Mouse (Mus musculus): ENCODE measurements at regions not wholly inside any gene's neighbourhood (a gene's known extent, or its start where the extent isn't known, plus 50 kb on each side); places are given as distances from the start of the nearest gene placed in this dataset.

GRCm38 (mm10) chr14:102866511-102866910 lies 115.9 kb downstream of the Kctd12 start:
- Histone ChIP-seq H3K27ac (ENCODE audit: low read depth, low read length) (no peak overlapping the region), H3K9me3 (ENCODE audit: control insufficient read depth, low read length) (no peaks in the 10 kb centered on the region), H3K27me3 (ENCODE audit: control insufficient read depth, insufficient read depth, low read length) (no peaks in the 10 kb centered on the region), H3K4me2 (replicated peaks; ENCODE audit: low read depth, low read length) (no peak overlapping the region), H3K36me3 (ENCODE audit: control insufficient read depth, insufficient read depth, low read length) (no peaks in the 10 kb centered on the region), H3K4me3 (ENCODE audit: low read length) (no peak overlapping the region), H3K4me1 (ENCODE audit: control insufficient read depth, insufficient read depth, low read length) (no peaks in the 10 kb centered on the region), H3K9ac (ENCODE audit: low read depth, low read length) (no peak overlapping the region)
- no peak for ATAC-seq (ENCODE audit: low FRiP score, low TSS enrichment)
- 78% methylated on average over 1 of the region's 1 CpGs for WGBS

- Histone ChIP-seq H3K36me3 (ENCODE audit: control insufficient read depth, insufficient read depth, low read length) (no peaks in the 10 kb centered on the region), H3K4me2 (replicated peaks; ENCODE audit: low read depth, low read length) (no peak overlapping the region), H3K9ac (ENCODE audit: low read depth, low read length) (no peak overlapping the region), H3K9me3 (ENCODE audit: control insufficient read depth, low read length) (no peaks in the 10 kb centered on the region), H3K4me1 (ENCODE audit: control insufficient read depth, insufficient read depth, low read length) (no peaks in the 10 kb centered on the region), H3K27me3 (ENCODE audit: control insufficient read depth, insufficient read depth, low read length) (no peaks in the 10 kb centered on the region), H3K27ac (ENCODE audit: low read depth, low read length) (no peak overlapping the region), H3K4me3 (ENCODE audit: low read length) (no peak overlapping the region)
- no peak for ATAC-seq (ENCODE audit: low FRiP score, low TSS enrichment)
- 96% methylated on average over 1 of the region's 1 CpGs for WGBS
Observed at GRCm38 (mm10) chr14:102861694-102862093, 120.7 kb downstream of the Kctd12 start.

- 65% methylated on average over 4 of the region's 4 CpGs for WGBS
- H3K36me3 ChIP-seq (ENCODE audit: control insufficient read depth, insufficient read depth, low read length): no peaks in the 10 kb centered on the region
- no peaks in the 10 kb centered on the region for H3K27me3 ChIP-seq (ENCODE audit: control insufficient read depth, insufficient read depth, low read length)
- no peak overlapping the region for H3K4me2 ChIP-seq (replicated peaks; ENCODE audit: low read depth, low read length)
- H3K4me3 ChIP-seq (ENCODE audit: low read length): no peak overlapping the region
- H3K27ac ChIP-seq (ENCODE audit: low read depth, low read length): no peak overlapping the region
- ATAC-seq (ENCODE audit: low FRiP score, low TSS enrichment): no peak
- H3K9ac ChIP-seq (ENCODE audit: low read depth, low read length): no peak overlapping the region
- H3K9me3 ChIP-seq (ENCODE audit: control insufficient read depth, low read length): no peaks in the 10 kb centered on the region
- H3K4me1 ChIP-seq (ENCODE audit: control insufficient read depth, insufficient read depth, low read length): no peaks in the 10 kb centered on the region
Observed at GRCm38 (mm10) chr14:102859361-102859871, 123.0 kb downstream of the Kctd12 start.

- no peak overlapping the region for H3K9ac ChIP-seq (ENCODE audit: low read depth, low read length)
- H3K4me3 ChIP-seq (ENCODE audit: low read length): no peak overlapping the region
- no peak overlapping the region for H3K4me2 ChIP-seq (replicated peaks; ENCODE audit: low read depth, low read length)
- no peaks in the 10 kb centered on the region for H3K9me3 ChIP-seq (ENCODE audit: control insufficient read depth, low read length)
- H3K36me3 ChIP-seq (ENCODE audit: control insufficient read depth, insufficient read depth, low read length): no peaks in the 10 kb centered on the region
- ATAC-seq (ENCODE audit: low FRiP score, low TSS enrichment): peak; percentile 71
- 44% methylated on average over 7 of the region's 7 CpGs for WGBS
- H3K27me3 ChIP-seq (ENCODE audit: control insufficient read depth, insufficient read depth, low read length): no peaks in the 10 kb centered on the region
- no peaks in the 10 kb centered on the region for H3K4me1 ChIP-seq (ENCODE audit: control insufficient read depth, insufficient read depth, low read length)
- H3K27ac ChIP-seq (ENCODE audit: low read depth, low read length): no peak overlapping the region
Observed at GRCm38 (mm10) chr14:102855264-102855840, 127.1 kb downstream of the Kctd12 start.

- Histone ChIP-seq H3K4me1 (ENCODE audit: control insufficient read depth, insufficient read depth, low read length) (no peaks in the 10 kb centered on the region), H3K36me3 (ENCODE audit: control insufficient read depth, insufficient read depth, low read length) (no peaks in the 10 kb centered on the region), H3K4me3 (ENCODE audit: low read length) (no peak overlapping the region), H3K9ac (ENCODE audit: low read depth, low read length) (no peak overlapping the region), H3K9me3 (ENCODE audit: control insufficient read depth, low read length) (no peaks in the 10 kb centered on the region), H3K4me2 (replicated peaks; ENCODE audit: low read depth, low read length) (no peak overlapping the region), H3K27me3 (ENCODE audit: control insufficient read depth, insufficient read depth, low read length) (no peaks in the 10 kb centered on the region), H3K27ac (ENCODE audit: low read depth, low read length) (no peak overlapping the region)
- ATAC-seq (ENCODE audit: low FRiP score, low TSS enrichment): no peak
- 69% methylated on average over 3 of the region's 3 CpGs for WGBS
Observed at GRCm38 (mm10) chr14:102843700-102844099, 138.7 kb downstream of the Kctd12 start.

GRCm38 (mm10) chr14:102837602-102838001 lies 144.8 kb downstream of the Kctd12 start:
- 32% methylated on average over 1 of the region's 1 CpGs for WGBS
- no peaks in the 10 kb centered on the region for H3K36me3 ChIP-seq (ENCODE audit: control insufficient read depth, insufficient read depth, low read length)
- H3K27ac ChIP-seq (ENCODE audit: low read depth, low read length): no peak overlapping the region
- H3K4me2 ChIP-seq (replicated peaks; ENCODE audit: low read depth, low read length): no peak overlapping the region
- no peak for ATAC-seq (ENCODE audit: low FRiP score, low TSS enrichment)
- H3K9ac ChIP-seq (ENCODE audit: low read depth, low read length): no peak overlapping the region
- no peaks in the 10 kb centered on the region for H3K9me3 ChIP-seq (ENCODE audit: control insufficient read depth, low read length)
- no peaks in the 10 kb centered on the region for H3K27me3 ChIP-seq (ENCODE audit: control insufficient read depth, insufficient read depth, low read length)
- H3K4me1 ChIP-seq (ENCODE audit: control insufficient read depth, insufficient read depth, low read length): no peaks in the 10 kb centered on the region
- H3K4me3 ChIP-seq (ENCODE audit: low read length): no peak overlapping the region

- Histone ChIP-seq H3K36me3 (ENCODE audit: control insufficient read depth, insufficient read depth, low read length) (no peaks in the 10 kb centered on the region), H3K4me1 (ENCODE audit: control insufficient read depth, insufficient read depth, low read length) (no peaks in the 10 kb centered on the region), H3K9ac (ENCODE audit: low read depth, low read length) (no peak overlapping the region), H3K27me3 (ENCODE audit: control insufficient read depth, insufficient read depth, low read length) (no peaks in the 10 kb centered on the region), H3K9me3 (ENCODE audit: control insufficient read depth, low read length) (no peaks in the 10 kb centered on the region), H3K4me3 (ENCODE audit: low read length) (no peak overlapping the region), H3K4me2 (replicated peaks; ENCODE audit: low read depth, low read length) (no peak overlapping the region), H3K27ac (ENCODE audit: low read depth, low read length) (no peak overlapping the region)
- WGBS: 85% methylated on average over 11 of the region's 11 CpGs
- ATAC-seq (ENCODE audit: low FRiP score, low TSS enrichment): no peak
Observed at GRCm38 (mm10) chr14:102835118-102835769, 147.2 kb downstream of the Kctd12 start.

- Histone ChIP-seq H3K9ac (ENCODE audit: low read depth, low read length) (no peak overlapping the region), H3K27ac (ENCODE audit: low read depth, low read length) (no peak overlapping the region), H3K27me3 (ENCODE audit: control insufficient read depth, insufficient read depth, low read length) (no peaks in the 10 kb centered on the region), H3K4me1 (ENCODE audit: control insufficient read depth, insufficient read depth, low read length) (no peaks in the 10 kb centered on the region), H3K9me3 (ENCODE audit: control insufficient read depth, low read length) (no peaks in the 10 kb centered on the region), H3K4me2 (replicated peaks; ENCODE audit: low read depth, low read length) (no peak overlapping the region), H3K4me3 (ENCODE audit: low read length) (no peak overlapping the region), H3K36me3 (ENCODE audit: control insufficient read depth, insufficient read depth, low read length) (no peaks in the 10 kb centered on the region)
- WGBS: 75% methylated on average over 3 of the region's 3 CpGs
- ATAC-seq (ENCODE audit: low FRiP score, low TSS enrichment): no peak
Observed at GRCm38 (mm10) chr14:102828442-102828841, 154.0 kb downstream of the Kctd12 start.

- no peak overlapping the region for H3K9ac ChIP-seq (ENCODE audit: low read depth, low read length)
- no peaks in the 10 kb centered on the region for H3K27me3 ChIP-seq (ENCODE audit: control insufficient read depth, insufficient read depth, low read length)
- no peaks in the 10 kb centered on the region for H3K36me3 ChIP-seq (ENCODE audit: control insufficient read depth, insufficient read depth, low read length)
- ATAC-seq (ENCODE audit: low FRiP score, low TSS enrichment): no peak
- WGBS: 85% methylated on average over 7 of the region's 7 CpGs
- H3K4me1 ChIP-seq (ENCODE audit: control insufficient read depth, insufficient read depth, low read length): no peaks in the 10 kb centered on the region
- no peak overlapping the region for H3K4me2 ChIP-seq (replicated peaks; ENCODE audit: low read depth, low read length)
- H3K27ac ChIP-seq (ENCODE audit: low read depth, low read length): no peak overlapping the region
- no peaks in the 10 kb centered on the region for H3K9me3 ChIP-seq (ENCODE audit: control insufficient read depth, low read length)
- no peak overlapping the region for H3K4me3 ChIP-seq (ENCODE audit: low read length)
Observed at GRCm38 (mm10) chr14:102827756-102828384, 154.6 kb downstream of the Kctd12 start.

All from kidney, embryonic 14.5 days (tissue).